Mouse (Mus musculus) heart, adult 2 months (tissue): ENCODE results near the gene Tfdp2.

Experiments
- CTCF ChIP-seq: fragments of 200-600 bp; IDR thresholded peaks from 2 replicates; pipeline ENCODE4 v1.8.1; 2022; ENCODE audit warnings: antibody characterized with exemption, mild to moderate bottlenecking, moderate library complexity
- EP300 ChIP-seq: fragments of 200-500 bp; IDR thresholded peaks from 2 replicates; pipeline ENCODE4 v1.6.1; 2011; ENCODE audit warnings: low read depth, low read length, control low read depth; ENCODE audit not compliant: insufficient read depth
- POLR2A ChIP-seq: fragments of 200-500 bp; IDR thresholded peaks from 2 replicates; pipeline ENCODE4 v1.6.1; 2011; ENCODE audit warnings: mild to moderate bottlenecking, low read depth, low read length, control low read depth; ENCODE audit not compliant: insufficient read depth

DNA sequence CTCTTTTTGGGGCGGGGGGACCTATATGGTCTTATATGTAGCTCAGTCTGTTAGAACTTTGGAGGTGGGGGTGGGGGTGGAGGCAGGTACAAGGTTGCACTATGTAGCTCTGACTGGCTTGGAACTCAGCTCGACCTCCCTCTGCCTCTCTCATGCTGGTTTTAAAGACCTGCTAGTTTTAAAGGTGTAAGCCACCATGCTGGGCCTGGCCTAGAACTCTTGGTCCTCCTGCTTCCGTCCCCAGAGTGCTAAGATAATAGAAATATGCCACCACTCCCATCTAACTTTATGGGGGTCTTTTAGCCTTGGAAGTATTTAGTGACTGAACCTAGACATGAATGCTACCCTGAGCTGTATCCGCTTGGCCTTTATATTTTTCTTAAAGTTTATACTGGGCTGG, 65.0 kb downstream of the Tfdp2 start:
- TF ChIP-seq CTCF (no peak), POLR2A (no peak), EP300 (no peak)
